Mouse (Mus musculus): ENCODE data around the gene Hipk1. TPM values are rescaled to one million over a fixed set of nuclear protein-coding genes. Genes with fewer than 3 reads are reported as not detected.
A peak's percentile ranks its signal among the peaks of the same experiment; 100 is the strongest.

Hipk1 gene
- polyA plus RNA-seq, 1 experiment from 2014 or later, result 6.3 TPM

DNA sequence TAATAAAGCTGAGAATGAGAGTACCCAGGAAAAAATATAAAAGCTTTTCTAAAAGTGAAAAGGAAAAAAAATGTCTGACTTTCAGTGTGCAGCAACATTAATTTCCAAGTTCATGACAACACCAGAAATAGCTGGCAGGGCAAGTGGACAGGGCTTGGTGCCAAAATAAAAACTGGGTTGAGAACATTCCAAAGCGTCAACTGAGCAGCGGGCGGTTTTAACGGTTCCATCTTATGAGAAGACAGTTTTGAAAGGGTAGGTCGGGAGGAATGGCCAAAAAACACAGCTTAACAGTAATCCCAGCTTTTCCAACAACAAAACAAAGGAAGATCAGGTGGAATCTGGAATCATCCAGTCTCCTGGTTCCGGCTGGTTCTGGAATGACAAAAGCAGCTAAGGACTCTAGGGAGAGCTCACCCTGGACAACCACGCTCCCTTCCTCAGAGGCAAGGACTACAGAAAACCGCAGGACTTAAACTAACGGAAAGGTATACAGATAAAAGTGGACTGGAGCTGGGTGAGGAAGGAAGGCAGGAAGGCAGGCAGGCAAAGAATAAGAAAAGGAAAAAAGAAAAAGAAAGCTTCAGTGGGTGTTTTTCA lies 19.7 kb downstream of the Hipk1 start:
- H3K4me3 ChIP-seq (ENCODE audit: low read length), result no peak overlapping the region
- H3K4me2 ChIP-seq (ENCODE audit: low read depth, low read length), result no peak overlapping the region
- H3K9me3 ChIP-seq (ENCODE audit: control insufficient read depth, low read length), result no peaks in the 10 kb centered on the region
- H3K9ac ChIP-seq (ENCODE audit: low read depth, low read length), result no peak overlapping the region
- WGBS, result 65% methylated on average over 9 of the region's 9 CpGs
- H3K27me3 ChIP-seq (replicated peaks; ENCODE audit: control insufficient read depth, insufficient read depth, low read length), result no peaks in the 10 kb centered on the region
- no peaks in the 10 kb centered on the region for H3K36me3 ChIP-seq (ENCODE audit: control insufficient read depth, insufficient read depth, low read length)
- 0 out of 2 replicates have a peak, but pooled peaks cover 2% of the 10 kb centered on the region for H3K4me1 ChIP-seq (ENCODE audit: control insufficient read depth, insufficient read depth, low read length)
- no peak for ATAC-seq
- H3K27ac ChIP-seq (ENCODE audit: low read length), result no peak overlapping the region

DNA sequence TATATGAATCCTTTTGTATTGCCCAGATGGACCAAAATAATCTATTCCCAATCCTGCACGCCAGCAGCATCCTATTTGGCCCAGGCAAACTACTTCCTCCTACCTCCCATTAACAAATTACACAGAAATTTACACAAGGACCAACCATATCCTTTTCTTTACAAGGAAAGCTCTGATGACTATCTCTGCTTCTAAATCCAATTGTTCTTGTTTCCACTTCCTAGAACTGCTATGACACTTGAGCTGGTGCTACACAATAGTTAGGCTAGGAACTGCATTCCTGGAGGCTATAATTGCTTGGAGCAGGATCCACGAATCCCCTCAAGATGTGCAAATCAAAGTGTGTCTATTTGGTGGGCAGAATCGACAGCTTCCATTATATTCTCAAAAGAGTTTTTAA lies 24.6 kb downstream of the Hipk1 start:
- peaks cover 4% of the 10 kb centered on the region; the same call in 1 of the 2 replicates for H3K36me3 ChIP-seq (ENCODE audit: control insufficient read depth, insufficient read depth, low read length)
- H3K9ac ChIP-seq (ENCODE audit: low read depth, low read length), result no peak overlapping the region
- no peak overlapping the region for H3K4me2 ChIP-seq (ENCODE audit: low read depth, low read length)
- no peaks in the 10 kb centered on the region for H3K27me3 ChIP-seq (replicated peaks; ENCODE audit: control insufficient read depth, insufficient read depth, low read length)
- H3K4me1 ChIP-seq (ENCODE audit: control insufficient read depth, insufficient read depth, low read length), result no peaks in the 10 kb centered on the region
- no peak overlapping the region for H3K4me3 ChIP-seq (ENCODE audit: low read length)
- H3K27ac ChIP-seq (ENCODE audit: low read length), result no peak overlapping the region
- no peaks in the 10 kb centered on the region for H3K9me3 ChIP-seq (ENCODE audit: control insufficient read depth, low read length)
- no peak for ATAC-seq
- WGBS, result 80% methylated on average over 3 of the region's 3 CpGs

DNA sequence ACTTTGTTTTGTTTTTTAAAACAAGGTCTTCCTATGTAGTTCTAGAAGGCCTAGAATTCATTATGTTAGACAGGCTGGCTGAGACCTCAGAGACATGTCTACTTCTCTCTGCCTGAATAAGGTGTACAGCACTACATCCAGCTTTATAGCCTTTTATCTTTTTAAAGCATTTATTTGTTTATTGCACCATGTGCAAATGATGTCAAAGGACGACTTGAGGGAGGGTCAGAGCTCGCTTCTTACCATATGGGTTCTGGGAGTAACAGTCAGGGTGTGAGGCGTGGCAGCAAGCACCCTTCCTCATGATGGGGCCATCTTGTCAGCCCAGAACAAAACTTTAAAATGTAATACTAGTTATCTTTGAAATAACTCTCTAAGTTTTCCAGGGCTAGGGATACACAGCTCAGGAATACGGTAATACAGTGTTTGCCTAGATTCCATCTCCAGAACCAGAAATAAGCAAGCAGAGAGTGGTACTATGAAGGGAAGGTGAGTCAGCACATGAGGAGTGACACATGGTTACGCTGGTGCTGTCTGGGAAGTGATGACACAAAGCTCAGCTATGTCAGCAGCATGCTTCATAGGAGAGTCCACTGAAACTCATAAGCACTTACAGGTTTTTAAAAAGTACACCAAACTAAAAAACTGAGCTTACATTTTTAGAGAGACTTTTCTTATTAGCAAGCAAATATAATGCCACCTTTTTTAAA lies 31.9 kb downstream of the Hipk1 start:
- 70% methylated on average over 5 of the region's 5 CpGs for WGBS

GRCm38 (mm10) chr3:103758456-103758855 lies 32.9 kb downstream of the Hipk1 start:
- H3K9ac ChIP-seq (ENCODE audit: low read depth, low read length), result no peak overlapping the region
- peaks cover 12% of the 10 kb centered on the region for H3K36me3 ChIP-seq (ENCODE audit: control insufficient read depth, insufficient read depth, low read length)
- H3K4me1 ChIP-seq (ENCODE audit: control insufficient read depth, insufficient read depth, low read length), result no peaks in the 10 kb centered on the region
- no peak overlapping the region for H3K4me2 ChIP-seq (ENCODE audit: low read depth, low read length)
- whole genome bisulfite sequencing, result 87% methylated on average over 7 of the region's 7 CpGs
- no peak overlapping the region for H3K27ac ChIP-seq (ENCODE audit: low read length)
- no peaks in the 10 kb centered on the region for H3K27me3 ChIP-seq (replicated peaks; ENCODE audit: control insufficient read depth, insufficient read depth, low read length)
- ATAC-seq, result no peak
- H3K9me3 ChIP-seq (ENCODE audit: control insufficient read depth, low read length), result no peaks in the 10 kb centered on the region
- H3K4me3 ChIP-seq (ENCODE audit: low read length), result no peak overlapping the region

More for the DNA sequence above, 31.9 kb downstream of the Hipk1 start:
- H3K27ac ChIP-seq (ENCODE audit: low read length), result no peak overlapping the region
- H3K4me3 ChIP-seq (ENCODE audit: low read length), result no peak overlapping the region
- peaks cover 12% of the 10 kb centered on the region for H3K36me3 ChIP-seq (ENCODE audit: control insufficient read depth, insufficient read depth, low read length)
- ATAC-seq, result peak; percentile 90
- H3K9ac ChIP-seq (ENCODE audit: low read depth, low read length), result no peak overlapping the region
- no peak overlapping the region for H3K4me2 ChIP-seq (ENCODE audit: low read depth, low read length)
- H3K9me3 ChIP-seq (ENCODE audit: control insufficient read depth, low read length), result no peaks in the 10 kb centered on the region
- H3K4me1 ChIP-seq (ENCODE audit: control insufficient read depth, insufficient read depth, low read length), result no peaks in the 10 kb centered on the region
- no peaks in the 10 kb centered on the region for H3K27me3 ChIP-seq (replicated peaks; ENCODE audit: control insufficient read depth, insufficient read depth, low read length)

DNA sequence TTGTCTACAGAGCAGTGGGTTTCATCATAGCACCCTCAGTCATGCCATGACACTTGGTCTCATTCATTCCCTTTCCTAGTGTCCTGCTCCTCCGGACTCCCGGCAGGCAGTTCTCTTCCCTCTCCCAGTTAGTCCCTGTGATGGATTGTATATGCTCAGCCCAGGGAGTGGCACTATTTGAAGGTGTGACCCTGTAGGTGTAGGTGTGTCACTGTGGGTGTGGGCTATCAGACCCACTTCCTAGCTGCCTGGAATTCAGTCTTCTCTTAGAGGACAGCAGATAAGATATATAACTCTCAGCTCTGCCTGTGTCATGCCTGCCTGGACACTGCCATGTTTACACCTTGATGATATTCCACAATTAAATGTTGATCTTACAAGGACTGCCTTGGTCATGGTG lies 34.4 kb downstream of the Hipk1 start:
- H3K36me3 ChIP-seq (ENCODE audit: control insufficient read depth, insufficient read depth, low read length), result peaks cover 9% of the 10 kb centered on the region
- H3K9ac ChIP-seq (ENCODE audit: low read depth, low read length), result no peak overlapping the region
- H3K9me3 ChIP-seq (ENCODE audit: control insufficient read depth, low read length), result no peaks in the 10 kb centered on the region
- H3K4me1 ChIP-seq (ENCODE audit: control insufficient read depth, insufficient read depth, low read length), result no peaks in the 10 kb centered on the region
- H3K4me3 ChIP-seq (ENCODE audit: low read length), result no peak overlapping the region
- ATAC-seq, result peak; percentile 80
- WGBS, result 73% methylated on average over 2 of the region's 2 CpGs
- no peaks in the 10 kb centered on the region for H3K27me3 ChIP-seq (replicated peaks; ENCODE audit: control insufficient read depth, insufficient read depth, low read length)
- no peak overlapping the region for H3K4me2 ChIP-seq (ENCODE audit: low read depth, low read length)
- no peak overlapping the region for H3K27ac ChIP-seq (ENCODE audit: low read length)

- ATAC-seq, result no peak
Observed at GRCm38 (mm10) chr3:103755351-103755750, 36.0 kb downstream of the Hipk1 start.

GRCm38 (mm10) chr3:103751558-103751957 lies 39.8 kb downstream of the Hipk1 start:
- no peaks in the 10 kb centered on the region for H3K9me3 ChIP-seq (ENCODE audit: control insufficient read depth, low read length)
- H3K4me1 ChIP-seq (ENCODE audit: control insufficient read depth, insufficient read depth, low read length), result no peaks in the 10 kb centered on the region
- no peak overlapping the region for H3K4me2 ChIP-seq (ENCODE audit: low read depth, low read length)
- peaks cover 8% of the 10 kb centered on the region for H3K36me3 ChIP-seq (ENCODE audit: control insufficient read depth, insufficient read depth, low read length)
- no peak for ATAC-seq
- H3K4me3 ChIP-seq (ENCODE audit: low read length), result no peak overlapping the region
- no peak overlapping the region for H3K27ac ChIP-seq (ENCODE audit: low read length)
- WGBS, result 81% methylated on average over 2 of the region's 2 CpGs
- no peaks in the 10 kb centered on the region for H3K27me3 ChIP-seq (replicated peaks; ENCODE audit: control insufficient read depth, insufficient read depth, low read length)
- no peak overlapping the region for H3K9ac ChIP-seq (ENCODE audit: low read depth, low read length)

More at GRCm38 (mm10) chr3:103755351-103755750, 36.0 kb downstream of the Hipk1 start:
- H3K4me3 ChIP-seq (ENCODE audit: low read length), result no peak overlapping the region
- H3K27ac ChIP-seq (ENCODE audit: low read length), result no peak overlapping the region
- no peaks in the 10 kb centered on the region for H3K27me3 ChIP-seq (replicated peaks; ENCODE audit: control insufficient read depth, insufficient read depth, low read length)
- no peaks in the 10 kb centered on the region for H3K9me3 ChIP-seq (ENCODE audit: control insufficient read depth, low read length)
- peaks cover 12% of the 10 kb centered on the region for H3K36me3 ChIP-seq (ENCODE audit: control insufficient read depth, insufficient read depth, low read length)
- H3K4me2 ChIP-seq (ENCODE audit: low read depth, low read length), result no peak overlapping the region
- WGBS, result 68% methylated on average over 3 of the region's 3 CpGs
- H3K9ac ChIP-seq (ENCODE audit: low read depth, low read length), result no peak overlapping the region
- H3K4me1 ChIP-seq (ENCODE audit: control insufficient read depth, insufficient read depth, low read length), result no peaks in the 10 kb centered on the region

GRCm38 (mm10) chr3:103746711-103747110 lies 44.7 kb downstream of the Hipk1 start:
- H3K9ac ChIP-seq (ENCODE audit: low read depth, low read length), result no peak overlapping the region
- WGBS, result 80% methylated on average over 5 of the region's 5 CpGs
- H3K9me3 ChIP-seq (ENCODE audit: control insufficient read depth, low read length), result no peaks in the 10 kb centered on the region
- H3K27me3 ChIP-seq (replicated peaks; ENCODE audit: control insufficient read depth, insufficient read depth, low read length), result no peaks in the 10 kb centered on the region
- no peak overlapping the region for H3K4me3 ChIP-seq (ENCODE audit: low read length)
- no peak for ATAC-seq
- no peak overlapping the region for H3K27ac ChIP-seq (ENCODE audit: low read length)
- H3K4me1 ChIP-seq (ENCODE audit: control insufficient read depth, insufficient read depth, low read length), result no peaks in the 10 kb centered on the region
- H3K4me2 ChIP-seq (ENCODE audit: low read depth, low read length), result no peak overlapping the region
- peaks cover 18% of the 10 kb centered on the region for H3K36me3 ChIP-seq (ENCODE audit: control insufficient read depth, insufficient read depth, low read length)

DNA sequence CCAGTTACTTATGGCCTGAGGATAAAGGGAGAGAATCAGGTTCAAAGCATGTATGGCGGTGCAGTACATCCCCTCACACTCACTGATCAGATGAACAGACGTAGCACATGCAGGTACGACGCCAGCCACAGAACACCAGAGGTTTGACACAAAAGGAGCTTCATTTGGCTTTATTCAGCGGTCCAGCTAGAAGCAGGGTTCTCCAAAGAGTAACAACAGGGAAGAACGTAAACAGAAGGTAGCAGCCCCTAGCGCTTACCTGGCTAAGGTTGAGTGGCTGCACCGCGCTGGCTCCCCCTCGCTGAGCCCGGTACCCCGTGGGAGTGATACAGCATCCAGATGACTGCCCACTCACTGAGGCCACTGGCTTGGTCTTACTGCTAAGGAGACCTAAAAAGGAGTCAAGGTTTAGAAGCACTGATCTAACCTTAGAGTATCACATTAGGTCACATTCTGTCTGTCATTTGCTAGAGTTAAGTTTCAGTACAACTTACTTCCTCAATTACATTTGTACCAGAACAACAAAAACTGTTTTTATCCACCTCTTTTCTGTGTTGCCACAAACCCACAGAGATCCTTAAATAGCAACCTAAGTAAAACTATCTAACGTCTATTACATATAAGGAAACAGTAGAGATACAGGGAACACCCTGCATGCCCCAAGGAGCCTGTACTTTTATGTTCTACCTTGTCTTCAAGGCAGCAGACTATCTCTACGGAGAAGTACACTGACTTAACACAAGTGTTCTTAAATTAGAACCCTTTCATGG lies 46.2 kb downstream of the Hipk1 start:
- peaks cover 13% of the 10 kb centered on the region for H3K36me3 ChIP-seq (ENCODE audit: control insufficient read depth, insufficient read depth, low read length)
- H3K4me1 ChIP-seq (ENCODE audit: control insufficient read depth, insufficient read depth, low read length), result no peaks in the 10 kb centered on the region
- no peak overlapping the region for H3K9ac ChIP-seq (ENCODE audit: low read depth, low read length)
- 91% methylated on average over 14 of the region's 14 CpGs for WGBS
- H3K27me3 ChIP-seq (replicated peaks; ENCODE audit: control insufficient read depth, insufficient read depth, low read length), result no peaks in the 10 kb centered on the region
- no peak for ATAC-seq
- H3K27ac ChIP-seq (ENCODE audit: low read length), result no peak overlapping the region
- no peaks in the 10 kb centered on the region for H3K9me3 ChIP-seq (ENCODE audit: control insufficient read depth, low read length)
- H3K4me3 ChIP-seq (ENCODE audit: low read length), result no peak overlapping the region
- no peak overlapping the region for H3K4me2 ChIP-seq (ENCODE audit: low read depth, low read length)

Measured in intestine, embryonic 16.5 days (tissue).